Mouse (Mus musculus): ENCODE measurements at regions not wholly inside any gene's neighbourhood (a gene's known extent, or its start where the extent isn't known, plus 50 kb on each side); places are given as distances from the start of the nearest gene placed in this dataset.
"Not testable (repeated sequence)": the region's sequence is repeated elsewhere in the genome, so short reads cannot be mapped to it uniquely, and the experiment has no call there.

DNA sequence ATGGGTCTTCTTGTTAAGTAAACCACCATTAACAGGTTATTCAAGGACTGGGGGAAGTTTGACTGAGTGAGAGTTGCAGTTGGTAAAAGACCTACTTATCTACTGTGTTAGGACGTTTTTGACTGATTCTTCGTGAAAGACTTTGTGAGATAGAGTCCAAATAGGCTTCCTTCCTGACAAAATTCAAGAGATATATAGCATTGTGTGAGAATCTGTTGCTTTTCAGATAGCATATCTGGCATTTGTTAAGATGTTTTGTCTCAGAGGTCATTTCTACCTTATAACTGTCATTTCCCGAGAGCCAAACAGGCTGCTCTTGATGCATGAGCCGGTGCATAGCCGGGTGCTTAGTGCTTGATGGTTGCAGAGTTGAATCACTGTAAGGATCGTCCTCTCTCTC lies 214.8 kb downstream of the Pten start:
- no peak for DNase-seq (ENCODE audit: low read depth, low spot score)

- no peak for DNase-seq (ENCODE audit: low read depth, low spot score)
These were observed 215.8 kb downstream of the Pten start for GRCm38 (mm10) chr19:32973130-32973529.

DNA sequence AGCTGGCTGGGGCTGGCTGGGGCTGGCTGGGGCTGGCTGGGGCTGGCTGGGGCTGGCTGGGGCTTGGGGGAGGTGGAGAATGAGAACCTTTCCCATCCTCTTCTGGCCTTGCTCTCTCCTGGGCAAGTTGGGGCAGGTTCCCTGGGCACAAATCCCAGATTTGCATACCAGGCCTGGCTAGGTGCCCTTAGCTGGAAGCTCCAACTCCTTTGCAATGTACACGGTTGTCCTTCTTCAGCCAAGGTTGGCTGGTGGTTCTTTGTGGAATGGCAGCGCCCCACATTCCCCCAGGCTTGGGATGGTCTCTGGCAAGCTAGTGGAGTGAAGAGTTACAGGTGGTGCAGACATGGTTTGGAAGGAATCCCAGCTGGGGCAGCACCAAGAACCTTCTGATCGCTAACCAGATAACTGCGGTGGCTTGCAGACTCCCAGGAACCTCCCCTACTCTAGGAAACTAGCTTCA lies 217.5 kb downstream of the Pten start:
- DNase-seq (ENCODE audit: low read depth, low spot score) = peak; percentile 23

- DNase-seq (ENCODE audit: low read depth, low spot score) = no peak
These were observed 218.0 kb downstream of the Pten start for GRCm38 (mm10) chr19:32975303-32975702.

DNA sequence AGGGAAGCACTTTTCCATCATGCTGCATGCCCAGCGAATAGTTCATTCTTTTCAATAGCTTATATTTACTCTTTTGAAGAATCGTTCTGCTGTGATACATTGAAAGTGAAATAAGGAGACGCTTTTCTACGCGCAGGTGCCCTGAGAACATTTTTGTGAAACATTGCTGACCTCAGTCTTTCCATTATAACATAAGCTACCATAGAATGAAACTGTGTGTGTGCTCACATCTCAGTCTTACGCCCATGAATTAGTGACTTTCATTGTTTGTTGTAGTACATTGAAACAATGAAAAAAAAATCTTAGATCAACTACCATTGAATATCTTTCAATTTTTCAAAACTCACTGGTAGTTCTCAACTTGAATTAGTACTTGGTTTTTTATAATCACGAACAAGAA lies 219.2 kb downstream of the Pten start:
- DNase-seq (ENCODE audit: low read depth, low spot score) = no peak

DNA sequence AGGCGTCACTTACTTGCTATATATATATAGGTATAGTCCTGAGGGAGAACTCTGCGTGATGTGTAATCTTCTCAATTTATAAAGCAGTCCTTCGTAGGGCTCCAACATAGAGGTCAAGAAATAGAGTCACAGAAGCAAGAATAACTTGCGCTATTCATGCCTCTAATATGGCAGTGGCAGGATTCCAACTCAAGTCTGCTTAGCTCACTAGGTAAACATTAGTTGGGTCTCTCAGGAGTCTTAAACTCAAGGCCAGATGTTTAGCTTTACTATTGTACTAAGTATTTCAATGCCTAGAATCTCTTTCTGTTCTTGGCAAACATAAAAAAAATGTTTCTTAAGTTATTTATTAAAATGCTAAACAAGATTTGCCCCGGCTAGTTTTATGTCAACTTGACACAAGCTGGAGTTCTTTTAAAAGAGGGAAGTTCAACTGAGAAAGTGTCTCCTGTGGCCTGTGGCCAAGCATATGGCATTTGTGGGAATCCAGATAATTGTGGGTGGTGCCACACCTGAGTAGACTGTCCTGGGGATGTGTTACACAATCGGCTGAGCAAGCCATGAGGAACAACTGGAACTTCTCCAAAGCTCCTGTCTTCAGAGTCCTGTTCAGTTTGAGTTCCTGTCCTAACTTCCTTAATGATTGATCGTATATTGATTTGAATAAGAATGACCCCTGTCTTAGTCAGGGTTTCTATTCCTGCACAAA lies 220.9 kb downstream of the Pten start:
- DNase-seq (ENCODE audit: low read depth, low spot score) = no peak

DNA sequence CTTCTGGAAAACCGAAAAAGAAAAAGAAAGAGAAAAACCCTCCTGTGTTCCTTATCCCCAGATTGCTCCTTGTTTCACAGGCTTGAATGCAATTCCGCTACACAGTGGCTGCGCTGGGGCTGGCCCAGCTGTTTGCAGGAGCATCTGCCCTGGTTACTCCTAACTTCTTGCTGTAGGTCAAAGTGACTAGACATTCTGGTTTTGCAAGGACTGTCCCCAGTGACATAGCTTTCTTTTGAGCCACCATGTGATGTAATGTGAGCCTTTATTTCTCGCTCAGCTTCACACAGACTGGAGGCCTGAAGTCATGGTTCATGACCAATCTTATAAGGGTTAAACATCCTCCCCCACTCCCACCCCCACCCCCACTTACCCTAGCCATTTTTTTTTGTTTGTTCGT lies 222.8 kb downstream of the Pten start:
- DNase-seq (ENCODE audit: low read depth, low spot score) = no peak

DNA sequence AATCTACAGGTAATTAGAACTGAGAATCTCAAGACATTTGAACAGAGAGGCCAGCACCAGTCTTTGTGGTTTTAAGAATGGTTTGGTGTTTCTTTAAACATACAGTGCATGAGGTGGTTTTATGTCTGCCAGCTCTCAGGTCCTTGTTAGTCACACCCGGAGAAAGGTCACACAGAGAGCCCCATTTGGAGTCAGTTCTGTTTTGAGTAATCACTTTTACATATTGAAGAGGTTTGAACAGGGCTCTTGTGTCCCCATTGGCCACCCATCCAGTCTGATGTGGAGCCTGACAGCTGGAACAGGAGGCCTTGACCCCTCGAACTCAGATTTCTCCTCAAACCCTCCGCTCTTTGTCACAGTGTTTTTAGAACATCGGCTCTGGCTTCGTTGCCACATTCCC lies 231.4 kb downstream of the Pten start:
- DNase-seq (ENCODE audit: low read depth, low spot score) = no peak

DNA sequence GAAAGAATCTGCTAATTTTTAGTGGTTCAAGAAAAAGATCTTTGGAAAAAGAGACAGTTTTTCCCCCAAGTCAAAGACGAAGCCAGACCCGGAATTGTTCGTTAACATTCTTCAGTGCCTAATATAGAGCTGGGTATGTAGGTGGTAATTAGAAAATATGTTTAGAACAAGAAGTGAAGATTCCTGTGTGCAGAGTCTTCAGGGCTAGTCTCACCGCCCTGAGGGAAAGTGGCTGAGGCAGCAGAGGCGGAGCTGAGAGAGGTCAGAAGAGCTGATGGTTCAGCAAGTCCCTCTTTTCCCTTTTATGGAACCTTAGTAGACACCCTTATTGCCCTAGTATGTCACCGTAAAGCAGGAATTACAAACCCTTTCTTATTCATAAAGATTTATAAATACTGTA lies 232.0 kb downstream of the Pten start:
- DNase-seq (ENCODE audit: low read depth, low spot score) = no peak

DNA sequence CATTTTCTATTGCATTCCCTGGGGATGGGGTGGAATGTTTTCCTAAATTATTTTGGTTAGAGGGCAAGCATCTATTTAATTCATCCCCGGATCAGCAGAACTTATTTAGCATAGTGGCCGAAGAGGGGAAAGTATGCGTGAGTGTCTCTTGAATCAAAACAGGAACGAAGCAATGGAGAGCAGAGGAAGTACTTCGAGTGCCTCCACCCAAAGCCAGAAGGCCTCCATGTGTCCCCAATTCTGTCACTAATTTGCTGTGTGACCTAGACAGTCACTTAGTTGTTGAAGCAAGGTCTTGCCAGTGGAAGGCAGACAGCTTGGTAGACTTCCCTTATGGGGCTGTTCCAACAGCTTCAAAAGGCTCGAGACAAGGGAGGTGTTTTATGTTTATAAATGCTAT lies 233.3 kb downstream of the Pten start:
- no peak for DNase-seq (ENCODE audit: low read depth, low spot score)

DNA sequence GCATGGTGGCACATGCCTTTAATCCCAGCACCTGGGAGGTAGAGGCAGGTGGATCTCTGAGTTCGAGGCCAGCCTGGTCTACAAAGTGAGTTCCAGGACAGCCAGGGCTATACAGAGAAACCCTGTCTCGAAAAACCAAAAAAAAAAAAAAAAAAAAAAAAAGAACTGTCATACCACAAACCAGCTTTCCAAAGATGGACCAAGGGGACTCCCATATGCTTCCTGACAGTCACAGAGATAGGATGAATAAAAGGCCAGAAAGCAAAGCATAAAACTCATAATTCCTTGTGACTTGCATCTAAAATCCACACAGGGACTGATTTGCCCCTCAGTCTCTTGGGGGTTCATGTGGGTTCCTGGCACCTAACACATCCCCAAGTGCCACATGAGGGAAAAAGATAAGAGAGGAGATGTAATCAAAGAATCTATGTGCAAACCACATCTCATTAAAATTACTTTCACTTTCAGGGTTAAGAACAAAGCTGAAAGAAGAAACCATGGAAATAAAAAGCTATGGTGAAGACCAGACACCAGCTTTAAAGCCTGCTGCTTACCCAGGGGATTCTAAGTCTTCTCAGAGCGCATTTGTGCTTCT lies 241.4 kb downstream of the Pten start:
- DNase-seq (ENCODE audit: low read depth, low spot score) = no peak

DNA sequence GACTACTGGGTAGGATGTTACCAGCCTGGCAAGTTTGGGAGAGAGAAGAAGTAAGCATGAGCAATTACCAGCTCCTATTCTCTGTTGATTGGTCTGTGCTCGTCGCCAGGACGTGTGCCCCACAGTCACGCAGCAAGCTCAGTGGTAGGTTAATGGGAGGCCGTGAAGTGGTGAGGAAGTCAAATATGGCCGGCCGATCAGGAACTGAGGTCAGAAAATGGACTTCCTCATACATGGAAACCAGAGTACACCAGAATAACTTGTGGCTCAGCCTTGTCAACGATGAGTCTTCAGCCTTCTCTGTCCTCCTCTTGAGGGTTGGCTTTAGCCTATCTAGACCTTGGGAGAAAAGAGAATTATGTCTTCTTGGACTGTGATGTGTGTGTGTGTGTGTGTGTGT lies 250.3 kb downstream of the Pten start:
- DNase-seq (ENCODE audit: low read depth, low spot score) = no peak

- DNase-seq (ENCODE audit: low read depth, low spot score) = peak; percentile 65
These were observed 250.8 kb downstream of the Pten start for GRCm38 (mm10) chr19:33008076-33008475.

DNA sequence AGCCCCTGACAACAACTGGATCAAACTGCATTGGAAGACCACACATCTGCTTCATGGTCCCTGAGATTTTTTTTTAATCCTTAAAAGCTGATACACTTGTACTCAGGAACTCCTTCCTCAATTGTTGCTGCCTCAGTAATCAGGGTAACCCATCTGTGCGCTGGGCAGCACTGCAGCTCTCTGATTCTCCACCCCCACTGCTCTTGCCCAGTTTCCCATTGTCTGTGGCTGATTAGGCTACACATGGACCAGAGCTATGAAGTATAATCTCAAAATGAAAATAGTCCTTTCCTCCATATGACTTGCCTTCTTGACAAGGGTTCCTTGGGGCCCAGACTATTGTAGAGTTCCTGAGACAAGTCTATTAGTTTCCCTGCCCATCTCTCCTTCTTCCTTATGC lies 251.5 kb downstream of the Pten start:
- DNase-seq (ENCODE audit: low read depth, low spot score) = no peak

DNA sequence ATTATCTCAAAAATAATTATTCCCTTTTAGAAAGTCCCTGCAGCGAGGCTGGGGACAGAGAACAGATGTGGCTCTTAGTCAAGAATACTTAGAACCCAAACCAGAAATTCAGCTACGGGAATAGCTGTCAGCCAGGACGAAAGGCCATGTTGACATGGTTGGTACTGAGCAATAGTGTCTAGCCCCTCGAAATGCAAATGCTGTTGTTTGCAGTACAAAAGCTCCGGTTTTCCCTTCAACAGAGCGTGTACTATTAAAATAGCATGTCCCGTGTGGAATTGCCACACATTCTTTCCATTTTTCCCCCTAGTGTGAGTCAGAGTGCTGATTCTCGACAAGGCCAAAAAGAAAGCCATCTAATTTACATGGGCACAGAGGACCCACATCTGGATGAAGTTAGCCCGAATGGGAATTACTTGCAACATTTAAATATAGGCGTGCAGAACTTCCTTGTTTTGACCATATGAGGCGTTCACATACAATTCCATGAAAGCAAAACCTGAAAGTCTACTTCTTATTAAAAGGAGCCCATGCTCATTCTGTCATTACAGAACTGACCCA lies 253.7 kb downstream of the Pten start:
- no peak for DNase-seq (ENCODE audit: low read depth, low spot score)

GRCm38 (mm10) chr19:33014879-33015278 lies 257.6 kb downstream of the Pten start:
- DNase-seq (ENCODE audit: low read depth, low spot score) = not testable (repeated sequence)

DNA sequence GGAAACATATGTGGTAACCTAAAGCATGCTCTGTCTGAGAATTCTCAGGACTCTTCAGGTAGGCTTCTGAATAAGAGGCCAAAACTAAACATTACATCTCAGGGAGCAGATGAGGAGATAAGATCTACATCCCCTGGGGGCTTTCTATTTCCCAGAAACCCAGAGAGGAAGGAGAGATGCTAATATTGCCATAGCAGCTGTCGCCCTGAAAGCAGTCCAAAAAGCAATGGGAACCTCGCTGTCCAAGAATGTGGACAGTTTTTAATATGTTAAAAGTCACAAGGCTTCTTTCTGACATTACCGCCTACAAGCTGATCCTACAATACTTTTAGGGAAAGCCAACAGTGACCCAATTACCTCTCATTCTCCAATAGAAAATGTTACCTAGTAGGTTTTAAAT lies 263.9 kb downstream of the Pten start:
- DNase-seq (ENCODE audit: low read depth, low spot score) = no peak

DNA sequence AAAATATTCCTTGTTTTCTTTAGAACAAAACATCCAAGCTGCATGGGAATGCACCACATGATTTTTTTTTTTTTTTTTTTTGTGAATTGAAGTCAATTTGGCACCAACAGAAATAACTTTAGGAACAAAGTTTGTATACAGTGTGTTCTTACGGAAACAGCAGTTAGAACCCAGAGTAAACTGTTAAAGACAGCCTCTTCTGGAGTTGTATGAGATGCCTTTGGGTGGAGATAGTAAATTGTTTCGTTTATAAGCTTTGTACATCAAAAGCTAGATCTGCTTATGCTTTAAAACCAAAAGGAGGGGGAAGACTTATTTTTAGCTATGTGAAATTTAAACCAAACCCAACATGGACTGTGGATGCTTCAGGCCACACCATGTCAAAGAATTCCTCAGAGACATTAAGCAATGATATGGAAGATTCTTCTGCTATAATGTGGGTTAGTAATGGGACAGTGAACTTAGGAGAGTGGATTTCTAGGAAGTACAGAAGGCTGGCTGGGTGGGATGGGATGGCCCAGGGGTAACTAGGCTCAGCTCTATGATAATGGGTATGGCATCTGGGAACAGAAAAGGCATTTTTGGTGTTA lies 265.6 kb downstream of the Pten start:
- no peak for DNase-seq (ENCODE audit: low read depth, low spot score)

DNA sequence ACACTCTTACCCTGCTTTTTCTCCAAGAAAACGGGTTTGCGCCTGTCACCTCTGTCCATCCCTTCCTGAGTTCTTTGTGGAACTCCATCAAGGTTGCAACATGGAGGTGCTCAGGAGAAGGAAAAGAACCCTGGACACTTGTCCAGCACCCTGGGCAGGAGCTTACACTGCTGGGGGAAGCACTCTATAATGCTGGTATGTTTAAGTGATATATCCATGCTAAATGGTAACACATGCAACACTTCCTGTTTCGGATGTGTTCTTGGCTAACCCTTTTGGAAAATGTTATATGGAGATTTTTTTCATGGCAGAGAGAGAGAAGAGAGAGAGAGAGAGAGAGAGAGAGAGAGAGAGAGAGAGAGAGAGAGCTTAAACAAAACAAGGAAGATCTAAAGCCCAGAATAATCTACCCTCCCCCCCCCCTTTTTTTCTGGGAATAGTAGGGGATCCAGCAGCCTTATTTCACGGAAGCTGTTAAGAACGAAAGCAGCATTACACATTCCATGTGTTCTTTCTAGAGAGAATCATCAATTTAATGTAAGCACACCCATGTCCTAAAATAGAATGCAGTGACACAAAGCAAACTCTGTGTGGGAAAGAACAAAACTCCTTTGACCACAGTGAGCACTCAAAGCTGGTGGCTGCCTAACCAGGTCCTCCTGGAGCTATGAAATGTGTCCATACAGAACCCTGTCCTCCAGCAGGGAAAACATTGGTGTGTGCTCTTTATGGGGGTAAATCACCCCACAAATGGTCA lies 272.6 kb downstream of the Pten start:
- DNase-seq (ENCODE audit: low read depth, low spot score) = no peak

- DNase-seq (ENCODE audit: low read depth, low spot score) = no peak
These were observed 283.2 kb downstream of the Pten start for GRCm38 (mm10) chr19:33040512-33040911.

DNA sequence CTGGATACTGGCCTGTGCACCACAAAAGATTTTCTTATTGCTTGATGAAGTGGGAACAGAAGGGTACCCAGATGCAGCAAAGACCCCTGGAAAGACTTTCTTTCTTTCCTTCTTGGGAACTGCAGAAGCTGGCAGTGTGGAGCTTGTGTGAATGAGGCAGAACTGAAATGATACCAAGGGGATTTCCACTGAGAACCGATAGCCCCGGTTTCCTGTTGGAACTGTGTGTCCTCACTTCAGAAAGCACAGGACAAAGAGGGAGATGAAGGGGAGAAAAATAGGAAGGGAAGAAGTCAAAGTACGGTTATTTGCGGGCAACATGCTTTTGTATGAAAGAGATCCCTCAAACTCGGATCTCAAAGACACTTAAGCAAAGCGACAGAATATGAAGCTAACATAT lies 283.7 kb downstream of the Pten start:
- DNase-seq (ENCODE audit: low read depth, low spot score) = no peak

- no peak for DNase-seq (ENCODE audit: low read depth, low spot score)
These were observed 285.5 kb downstream of the Pten start for GRCm38 (mm10) chr19:33042760-33043159.

Data from R1 (cell line).